Mouse (Mus musculus): Measurements from ENCODE around the gene Rbm20. TPM values are rescaled to one million over a fixed set of nuclear protein-coding genes. Genes with fewer than 3 reads are reported as not detected.

Rbm20 gene
- polyA plus RNA-seq, 1 experiment = 3.8 TPM

- Histone ChIP-seq H3K4me1 (ENCODE audit: control insufficient read depth, insufficient read depth, low read length) (peaks cover 3% of the 10 kb centered on the region), H3K4me3 (replicated peaks; ENCODE audit: extremely low read depth, low read depth, low read length) (no peak overlapping the region)
- TF ChIP-seq CTCF (IDR thresholded peaks at IDR 0.05; ENCODE audit: insufficient read depth, low read length) (no peak), POLR2A (IDR thresholded peaks at IDR 0.05; ENCODE audit: borderline replicate concordance, extremely low read depth, low read depth, low read length) (no peak)
- DNase-seq = no peak
- 73% methylated on average over 10 of the region's 10 CpGs for WGBS
These were observed 171.3 kb downstream of the Rbm20 start for GRCm38 (mm10) chr19:53848272-53848995.

GRCm38 (mm10) chr19:53850166-53850922 lies 173.2 kb downstream of the Rbm20 start:
- TF ChIP-seq CTCF (IDR thresholded peaks at IDR 0.05; ENCODE audit: insufficient read depth, low read length) (no peak), POLR2A (IDR thresholded peaks at IDR 0.05; ENCODE audit: borderline replicate concordance, extremely low read depth, low read depth, low read length) (no peak)
- WGBS = 28% methylated on average over 18 of the region's 18 CpGs
- Histone ChIP-seq H3K4me1 (ENCODE audit: control insufficient read depth, insufficient read depth, low read length) (peaks cover 3% of the 10 kb centered on the region), H3K4me3 (replicated peaks; ENCODE audit: extremely low read depth, low read depth, low read length) (no peak overlapping the region)
- DNase-seq = peak; percentile 42

- peaks cover 3% of the 10 kb centered on the region for H3K4me1 ChIP-seq (ENCODE audit: control insufficient read depth, insufficient read depth, low read length)
- TF ChIP-seq CTCF (IDR thresholded peaks at IDR 0.05; ENCODE audit: insufficient read depth, low read length) (no peak), POLR2A (IDR thresholded peaks at IDR 0.05; ENCODE audit: borderline replicate concordance, extremely low read depth, low read depth, low read length) (no peak)
- no peak overlapping the region for H3K4me3 ChIP-seq (replicated peaks; ENCODE audit: extremely low read depth, low read depth, low read length)
- no peak for DNase-seq
- WGBS = 81% methylated on average over 13 of the region's 13 CpGs
These were observed 174.2 kb downstream of the Rbm20 start for GRCm38 (mm10) chr19:53851352-53851751.

GRCm38 (mm10) chr19:53851826-53852698 lies 175.0 kb downstream of the Rbm20 start:
- peaks cover 3% of the 10 kb centered on the region for H3K4me1 ChIP-seq (ENCODE audit: control insufficient read depth, insufficient read depth, low read length)
- no peak for DNase-seq
- WGBS = 88% methylated on average over 14 of the region's 14 CpGs
- TF ChIP-seq CTCF (IDR thresholded peaks at IDR 0.05; ENCODE audit: insufficient read depth, low read length) = no peak
- no peak for TF ChIP-seq POLR2A (IDR thresholded peaks at IDR 0.05; ENCODE audit: borderline replicate concordance, extremely low read depth, low read depth, low read length)
- no peak overlapping the region for H3K4me3 ChIP-seq (replicated peaks; ENCODE audit: extremely low read depth, low read depth, low read length)

- DNase-seq = no peak
These were observed 175.8 kb downstream of the Rbm20 start for GRCm38 (mm10) chr19:53852699-53853451.

GRCm38 (mm10) chr19:53854978-53855377 lies 177.9 kb downstream of the Rbm20 start:
- 51% methylated on average over 4 of the region's 4 CpGs for WGBS

More at GRCm38 (mm10) chr19:53852699-53853451, 175.8 kb downstream of the Rbm20 start:
- peaks cover 3% of the 10 kb centered on the region for H3K4me1 ChIP-seq (ENCODE audit: control insufficient read depth, insufficient read depth, low read length)
- 53% methylated on average over 15 of the region's 15 CpGs for WGBS
- TF ChIP-seq POLR2A (IDR thresholded peaks at IDR 0.05; ENCODE audit: borderline replicate concordance, extremely low read depth, low read depth, low read length) (no peak), CTCF (IDR thresholded peaks at IDR 0.05; ENCODE audit: insufficient read depth, low read length) (no peak)
- no peak overlapping the region for H3K4me3 ChIP-seq (replicated peaks; ENCODE audit: extremely low read depth, low read depth, low read length)

GRCm38 (mm10) chr19:53855781-53856180 lies 178.7 kb downstream of the Rbm20 start:
- TF ChIP-seq CTCF (IDR thresholded peaks at IDR 0.05; ENCODE audit: insufficient read depth, low read length) = no peak
- TF ChIP-seq POLR2A (IDR thresholded peaks at IDR 0.05; ENCODE audit: borderline replicate concordance, extremely low read depth, low read depth, low read length) = no peak
- no peak for DNase-seq
- WGBS = 78% methylated on average over 5 of the region's 5 CpGs
- Histone ChIP-seq H3K4me1 (ENCODE audit: control insufficient read depth, insufficient read depth, low read length) (no peaks in the 10 kb centered on the region), H3K4me3 (replicated peaks; ENCODE audit: extremely low read depth, low read depth, low read length) (no peak overlapping the region)

More at GRCm38 (mm10) chr19:53854978-53855377, 177.9 kb downstream of the Rbm20 start:
- no peak for TF ChIP-seq POLR2A (IDR thresholded peaks at IDR 0.05; ENCODE audit: borderline replicate concordance, extremely low read depth, low read depth, low read length)
- peaks cover 1% of the 10 kb centered on the region for H3K4me1 ChIP-seq (ENCODE audit: control insufficient read depth, insufficient read depth, low read length)
- no peak overlapping the region for H3K4me3 ChIP-seq (replicated peaks; ENCODE audit: extremely low read depth, low read depth, low read length)
- DNase-seq = no peak

- DNase-seq = no peak
- no peak for TF ChIP-seq CTCF (IDR thresholded peaks at IDR 0.05; ENCODE audit: insufficient read depth, low read length)
- TF ChIP-seq POLR2A (IDR thresholded peaks at IDR 0.05; ENCODE audit: borderline replicate concordance, extremely low read depth, low read depth, low read length) = no peak
- H3K4me1 ChIP-seq (ENCODE audit: control insufficient read depth, insufficient read depth, low read length) = no peaks in the 10 kb centered on the region
- 73% methylated on average over 9 of the region's 9 CpGs for WGBS
- H3K4me3 ChIP-seq (replicated peaks; ENCODE audit: extremely low read depth, low read depth, low read length) = no peak overlapping the region
These were observed 179.7 kb downstream of the Rbm20 start for GRCm38 (mm10) chr19:53856794-53857193.

Data from lung, adult 2 months (tissue).